Mouse (Mus musculus) thymus, postnatal 25 days (tissue): ENCODE data around the gene Vps26b.
A peak's percentile ranks its signal among the peaks of the same experiment; 100 is the strongest.

ENCODE experiments used
- DNase-seq: peaks from one replicate; pipeline ENCODE4 v3.0.0; 2022

The Vps26b gene

DNA sequence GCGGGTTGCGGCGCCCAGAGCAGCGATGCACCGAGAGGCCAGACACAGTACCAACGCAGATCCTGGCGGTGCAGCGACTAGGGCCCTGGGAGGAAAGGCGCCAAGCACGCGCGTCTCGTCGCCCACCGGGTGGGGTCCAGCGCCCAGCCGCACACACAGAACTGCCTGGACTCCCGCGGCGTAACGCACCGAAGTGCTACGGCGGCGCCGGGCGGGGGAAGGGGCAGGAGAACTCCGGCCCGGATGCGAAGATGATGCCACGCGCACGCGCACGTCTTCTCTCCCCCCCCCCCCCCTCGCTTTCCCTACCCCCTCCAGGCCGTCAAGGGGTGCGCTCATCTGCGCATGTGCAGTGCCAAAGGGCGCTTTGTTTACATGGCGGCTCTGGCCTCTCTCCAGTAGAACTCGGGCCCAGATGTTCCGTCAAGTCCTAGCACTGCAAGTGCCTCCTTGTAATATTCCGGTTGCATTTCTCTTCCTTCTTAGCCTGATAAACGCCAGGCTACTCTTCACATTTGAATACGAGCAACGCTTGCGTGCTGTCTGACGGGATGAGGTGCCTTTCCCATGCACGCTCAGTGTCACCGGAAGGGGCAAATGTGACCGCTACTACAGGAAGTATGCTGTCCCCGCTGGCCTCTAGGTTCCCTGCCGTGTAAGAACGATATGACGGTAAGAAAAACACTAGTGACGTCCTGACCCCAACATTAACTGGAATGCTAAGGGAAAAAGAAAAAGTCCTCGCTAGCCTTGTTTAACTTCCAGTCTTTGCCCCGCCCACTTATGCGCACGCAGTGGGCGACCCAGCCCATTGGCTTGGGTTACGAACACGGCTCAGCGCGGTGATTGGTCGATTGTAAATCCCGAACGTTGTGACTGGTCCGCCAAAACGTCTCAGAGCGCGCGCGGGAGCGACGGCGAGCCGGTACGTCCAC lies at the start of gene Vps26b, which contains the start of gene Ncapd3:
TSS of gene Vps26b (minus strand) at position 238 of the 935 bp plus-strand sequence.
TSS of gene Ncapd3 (plus strand) at position 348 of the 935 bp plus-strand sequence.
- peak; percentile 94 for DNase-seq

DNA sequence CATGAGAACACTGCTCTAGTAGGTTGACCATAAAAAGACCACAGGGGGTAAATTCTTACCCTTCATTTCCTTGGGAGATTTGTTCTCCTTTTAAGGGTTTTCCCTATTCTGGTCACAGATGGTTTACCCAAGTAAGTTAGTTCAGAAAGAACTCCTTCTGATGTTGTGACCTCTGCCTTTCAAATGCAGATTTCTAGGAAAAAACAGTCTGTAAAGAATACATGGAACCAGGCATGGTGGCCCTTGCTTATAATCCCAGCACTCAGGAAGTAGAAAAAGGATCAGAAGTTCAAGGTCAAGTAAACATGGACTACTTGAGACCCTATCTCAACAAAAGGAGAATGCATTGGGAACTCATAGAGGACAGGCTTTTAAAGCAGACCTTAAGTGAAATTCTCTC lies 45.9 kb upstream of the Vps26b start:
- DNase-seq, result no peak

DNA sequence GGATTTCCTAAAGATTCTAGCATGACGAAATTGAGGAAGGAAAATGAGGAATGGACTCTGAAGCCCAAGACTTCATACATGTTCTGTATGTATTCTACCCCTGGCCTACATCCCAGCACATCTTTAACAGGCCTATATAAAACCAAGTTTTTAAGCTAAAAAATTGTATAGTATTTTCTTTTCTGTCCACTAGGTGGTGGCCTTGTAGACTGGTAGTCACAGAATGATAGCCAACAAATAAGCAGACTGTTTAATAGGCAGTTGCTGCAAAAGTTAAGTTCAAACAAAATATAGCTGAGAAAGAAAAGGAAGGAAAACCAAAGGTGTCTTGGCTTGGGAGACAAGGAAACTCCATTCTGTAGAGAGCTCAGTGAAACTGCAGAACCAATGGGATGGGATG lies 44.8 kb upstream of the Vps26b start:
- DNase-seq, result no peak

DNA sequence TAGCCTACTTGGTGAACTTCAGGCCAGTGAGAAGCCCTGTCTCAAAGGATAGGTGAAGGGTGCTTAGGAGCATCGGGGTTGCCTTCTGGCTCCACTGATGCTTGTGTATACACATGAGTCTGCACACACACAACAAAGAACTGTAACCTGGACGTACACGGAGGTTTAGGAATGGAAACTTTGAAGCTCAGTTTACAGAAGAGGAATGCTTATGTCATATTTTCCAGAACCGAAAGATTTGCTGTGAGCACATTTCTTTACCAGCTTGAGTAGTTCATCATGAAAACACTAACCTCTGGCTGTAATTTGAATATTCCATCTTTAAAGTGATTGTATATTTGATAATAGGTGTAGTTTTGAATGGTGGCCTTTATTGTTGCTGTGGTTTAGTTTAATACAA lies 41.0 kb upstream of the Vps26b start:
- DNase-seq, result no peak

DNA sequence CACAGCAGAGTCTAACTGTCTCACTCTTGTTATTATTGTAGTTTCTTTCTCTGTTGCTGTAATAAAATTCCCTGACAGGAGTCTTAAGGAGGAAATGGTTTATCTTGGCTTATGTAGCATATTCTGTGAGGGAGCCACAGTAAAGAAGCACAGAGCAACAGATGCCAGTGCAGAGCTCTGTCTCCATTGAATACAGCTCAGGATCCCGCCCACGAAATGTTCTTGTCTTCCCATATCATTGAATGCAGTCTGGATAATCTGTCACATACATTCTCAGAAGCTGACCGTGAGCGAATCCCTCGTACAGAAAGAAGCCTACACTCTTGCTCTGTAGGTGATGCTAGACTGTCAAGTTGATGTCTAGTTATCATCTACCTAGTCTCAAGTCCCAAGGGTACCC lies 28.5 kb upstream of the Vps26b start:
- no peak for DNase-seq

DNA sequence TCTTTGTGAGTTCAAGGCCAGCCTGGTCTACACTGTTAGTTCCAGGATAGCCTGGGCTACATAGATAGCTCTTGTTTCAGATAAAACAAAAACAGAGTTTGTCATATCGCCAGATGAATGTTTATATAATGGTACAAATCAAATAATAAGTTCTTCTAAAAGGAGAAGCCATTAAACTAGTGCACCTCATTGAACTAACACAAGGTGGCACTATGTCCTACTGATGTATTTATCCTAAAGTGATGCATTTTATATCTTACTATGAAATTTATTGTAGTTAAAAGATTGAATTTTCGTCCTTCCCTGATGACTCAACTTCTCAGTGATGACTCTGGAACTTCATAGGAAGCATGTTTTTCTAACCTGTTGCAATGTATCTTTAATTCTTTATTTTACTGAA lies 19.6 kb upstream of the Vps26b start:
- DNase-seq, result no peak

DNA sequence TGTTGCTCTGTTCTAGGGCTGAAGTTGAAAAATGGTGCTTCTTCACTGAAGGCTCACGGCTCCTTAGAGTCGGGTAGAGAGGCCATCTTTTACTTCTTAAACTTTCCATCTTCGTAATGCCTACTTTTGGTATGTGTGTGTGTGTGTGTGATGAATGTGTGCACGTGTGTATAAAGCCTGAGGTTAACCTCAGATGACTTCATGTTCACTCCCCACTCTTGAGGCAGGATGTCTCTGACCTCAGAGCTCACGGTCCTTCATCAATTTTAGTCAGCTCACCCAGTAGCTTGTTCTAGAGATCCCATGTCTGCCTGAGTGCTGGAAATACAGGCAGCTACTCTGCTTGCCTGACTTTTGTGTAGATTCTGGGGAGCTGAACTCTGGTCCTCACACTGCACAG lies 14.0 kb upstream of the Vps26b start:
- no peak for DNase-seq

DNA sequence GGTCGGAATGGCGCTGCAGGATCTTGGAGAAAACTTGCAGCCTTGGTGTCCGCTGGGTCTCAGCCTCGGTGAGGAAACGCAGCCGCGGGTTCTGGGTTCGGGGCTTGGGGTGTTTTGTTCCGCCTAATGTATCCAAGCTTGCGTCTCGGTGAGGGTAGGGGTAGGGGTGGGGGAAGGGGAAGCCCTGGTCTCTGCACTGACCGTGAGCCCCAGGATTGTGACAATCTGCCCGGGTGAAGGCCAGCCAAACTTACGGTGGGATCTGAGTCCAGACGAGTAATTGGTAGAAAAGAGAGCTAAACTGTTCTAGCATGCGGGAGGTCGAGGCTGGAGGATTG lies 867 bp upstream of the Vps26b start:
- no peak for DNase-seq

DNA sequence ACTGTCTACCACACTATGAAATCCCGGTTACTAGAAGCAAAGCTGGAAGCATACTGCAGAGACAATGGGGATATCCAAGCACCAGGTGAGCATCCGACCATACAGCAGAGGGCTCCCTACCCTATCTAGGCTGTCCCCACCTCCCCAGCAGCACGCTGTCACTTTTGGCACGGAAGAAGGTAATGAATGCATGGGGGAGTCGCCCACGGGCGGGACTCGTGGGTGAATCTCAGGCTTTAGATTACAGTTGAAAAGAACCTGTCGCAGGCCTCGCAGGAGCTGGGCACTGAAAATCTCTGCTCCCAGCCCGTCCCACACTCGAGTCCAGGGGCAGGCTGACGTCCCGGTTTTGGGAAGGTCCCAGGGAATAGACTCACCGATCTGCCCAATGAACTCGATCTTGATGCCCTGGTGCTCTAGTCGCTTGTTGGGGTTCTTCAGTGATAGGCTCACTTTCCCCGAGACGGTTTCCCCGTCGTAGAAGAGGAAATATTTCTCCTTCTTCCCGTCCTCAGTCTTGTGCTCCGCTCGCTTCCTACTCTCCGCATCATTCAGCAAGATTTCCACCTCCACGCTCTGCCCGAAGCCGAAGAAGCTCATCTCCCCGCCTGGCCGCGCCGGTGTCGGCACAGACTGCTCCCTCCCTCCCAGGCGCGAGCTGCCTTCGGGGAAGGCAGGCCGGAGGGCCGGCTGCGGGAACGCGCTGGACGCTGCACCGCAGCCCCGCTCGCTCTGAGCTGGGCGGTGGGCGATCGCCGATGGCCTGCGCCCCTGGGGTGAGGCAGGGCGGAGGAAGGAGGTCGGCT lies 640 bp downstream of the Vps26b start:
- peak; percentile 72 for DNase-seq

DNA sequence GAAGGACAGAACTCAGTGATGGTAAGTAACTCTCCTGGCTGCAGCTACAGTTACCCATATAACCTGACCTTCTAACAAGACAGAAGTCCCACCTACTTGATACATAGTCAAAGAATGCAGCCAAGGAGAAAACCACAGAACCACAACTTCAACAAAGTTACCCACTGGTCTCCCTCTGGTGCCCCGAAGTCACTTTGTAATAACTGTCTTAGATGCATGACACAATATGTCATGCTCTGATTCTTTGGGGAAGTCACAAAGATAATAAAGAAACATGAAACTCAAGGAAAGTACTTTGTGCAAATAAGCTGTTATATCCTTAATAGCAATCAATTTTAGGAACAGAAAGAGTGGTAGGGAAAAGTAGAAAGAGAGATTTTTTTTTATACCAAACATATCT lies 3.2 kb downstream of the Vps26b start:
- no peak for DNase-seq

DNA sequence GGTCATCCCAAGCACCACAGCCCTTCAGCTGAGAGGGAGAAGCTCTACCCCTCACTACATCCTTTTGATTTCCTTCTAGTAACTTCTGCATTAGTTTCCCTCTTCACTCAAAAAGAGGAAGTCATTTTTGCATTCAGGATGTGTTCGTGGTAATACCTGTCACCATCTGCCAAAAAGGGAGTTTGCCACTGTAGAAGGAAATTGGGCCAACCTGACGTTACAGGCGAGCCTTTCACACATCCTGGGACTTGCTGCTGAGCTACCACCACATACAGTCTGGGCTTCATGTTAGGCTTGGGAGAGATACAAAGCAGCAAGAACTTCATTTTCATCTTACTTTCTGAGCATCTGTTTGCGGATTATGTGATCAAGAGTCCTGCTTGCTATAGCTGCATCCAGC lies 6.2 kb downstream of the Vps26b start:
- peak; percentile 11 for DNase-seq

DNA sequence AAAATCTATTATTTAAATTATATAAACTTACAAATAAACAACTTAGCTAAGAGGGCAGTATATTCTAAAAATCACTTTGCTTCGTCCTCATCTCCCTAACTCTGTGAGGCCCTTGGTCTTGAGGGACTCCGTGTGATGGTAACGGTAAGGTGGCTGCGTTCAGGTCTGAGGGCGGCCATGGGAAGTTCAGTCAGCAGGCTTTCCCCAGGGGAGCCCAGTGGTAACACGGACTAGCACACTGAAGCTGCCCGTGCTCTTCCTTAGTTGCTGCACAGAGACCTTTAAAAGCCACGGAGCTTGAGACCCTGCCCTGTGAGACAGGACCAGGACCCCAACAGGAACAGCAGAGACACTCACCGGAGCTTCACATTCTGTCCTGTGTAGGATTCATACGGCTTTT lies 10.9 kb downstream of the Vps26b start:
- DNase-seq, result no peak

DNA sequence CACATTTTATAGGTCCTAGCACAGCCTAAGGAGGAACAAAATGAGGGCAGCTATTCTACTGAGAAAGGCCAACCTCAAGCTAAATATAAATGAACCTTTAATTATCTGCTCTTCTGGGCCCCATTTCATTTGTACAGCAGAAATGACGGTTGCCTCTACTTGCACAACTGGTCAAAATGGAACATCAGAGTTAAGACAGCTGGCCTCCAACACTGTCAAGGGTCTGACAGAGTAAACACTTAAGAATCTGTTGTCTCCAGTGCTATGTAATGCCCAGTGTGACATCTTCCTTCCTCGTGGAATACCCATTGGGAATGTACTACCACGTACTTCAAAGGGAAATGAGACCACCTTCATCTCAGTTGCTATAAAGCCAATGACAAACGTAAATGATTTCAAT lies 18.3 kb downstream of the Vps26b start:
- DNase-seq, result no peak

DNA sequence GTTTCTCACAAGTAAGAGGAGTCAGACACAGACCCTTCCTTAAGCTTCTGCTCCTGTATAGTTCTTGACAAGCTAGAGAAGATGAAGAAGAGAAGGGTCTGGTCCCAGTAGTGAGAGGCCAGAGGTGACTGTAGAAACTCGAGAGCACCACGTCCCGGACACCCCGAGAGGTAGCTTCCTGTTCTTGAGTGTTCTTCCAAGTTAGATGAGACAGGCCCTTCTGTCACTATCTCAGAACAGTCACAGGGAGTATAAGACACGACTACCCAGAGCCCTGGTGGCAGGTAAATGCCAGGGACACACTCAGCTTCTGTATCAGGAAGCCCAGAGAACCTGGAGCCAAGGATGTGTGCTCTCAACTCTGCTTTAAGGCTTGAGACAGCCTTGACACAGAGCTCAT lies 20.6 kb downstream of the Vps26b start:
- DNase-seq, result no peak

DNA sequence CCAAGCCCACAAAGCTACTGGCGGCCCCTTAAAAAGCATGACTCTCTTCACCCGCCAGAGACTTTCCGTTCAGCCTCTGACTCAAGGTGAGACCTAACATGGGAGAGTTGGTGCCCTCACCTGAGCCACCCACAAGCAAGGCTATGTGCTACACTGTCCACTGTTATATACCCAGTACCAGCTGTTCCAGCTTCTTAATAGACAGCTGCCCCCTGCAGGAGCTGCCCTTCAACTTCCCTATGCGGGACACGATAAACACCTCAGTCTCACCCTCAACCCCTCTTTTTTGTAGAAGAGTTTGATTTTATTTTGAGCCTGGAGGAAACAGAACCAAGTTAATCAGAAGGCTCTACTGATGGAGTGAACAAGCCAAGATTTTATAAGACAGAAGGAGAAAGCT lies 23.0 kb downstream of the Vps26b start:
- no peak for DNase-seq

DNA sequence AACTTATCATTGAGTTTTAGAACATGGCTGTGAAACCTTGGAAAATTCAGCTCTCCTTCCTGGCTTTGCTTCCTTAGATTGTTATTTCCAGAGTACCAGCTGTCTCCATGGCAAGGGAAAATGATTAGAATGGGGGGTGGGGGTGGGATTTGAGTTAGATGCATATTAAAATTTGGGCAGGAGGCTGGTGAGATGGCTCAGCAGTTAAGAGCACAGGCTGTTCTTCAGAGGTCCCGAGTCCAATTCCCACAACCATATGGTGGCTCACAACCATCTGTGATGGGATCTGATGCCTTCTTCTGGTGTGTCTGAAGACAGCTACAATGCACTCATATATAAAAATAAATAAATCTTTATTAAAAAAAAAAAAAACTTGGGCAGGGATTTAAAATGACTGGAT lies 23.9 kb downstream of the Vps26b start:
- no peak for DNase-seq

DNA sequence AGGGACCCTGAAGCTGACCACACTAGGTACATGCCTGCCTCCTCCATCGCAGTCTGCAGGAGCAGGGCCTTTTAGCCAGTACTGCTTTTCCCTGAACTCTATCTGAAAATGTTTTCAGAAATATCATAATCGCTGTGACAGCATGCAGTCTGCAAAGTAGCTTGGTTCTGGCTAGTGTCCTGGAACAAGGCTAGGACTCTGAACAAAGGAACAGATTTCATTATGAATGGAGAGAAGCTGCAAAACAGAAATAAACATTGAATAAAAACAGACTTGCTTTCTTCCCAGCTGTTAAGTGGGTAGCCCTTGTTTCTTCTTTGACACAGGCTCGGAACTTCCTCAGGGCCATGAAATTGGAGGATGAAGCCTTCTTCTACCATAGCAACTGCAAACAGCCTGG lies 24.6 kb downstream of the Vps26b start:
- DNase-seq, result no peak

DNA sequence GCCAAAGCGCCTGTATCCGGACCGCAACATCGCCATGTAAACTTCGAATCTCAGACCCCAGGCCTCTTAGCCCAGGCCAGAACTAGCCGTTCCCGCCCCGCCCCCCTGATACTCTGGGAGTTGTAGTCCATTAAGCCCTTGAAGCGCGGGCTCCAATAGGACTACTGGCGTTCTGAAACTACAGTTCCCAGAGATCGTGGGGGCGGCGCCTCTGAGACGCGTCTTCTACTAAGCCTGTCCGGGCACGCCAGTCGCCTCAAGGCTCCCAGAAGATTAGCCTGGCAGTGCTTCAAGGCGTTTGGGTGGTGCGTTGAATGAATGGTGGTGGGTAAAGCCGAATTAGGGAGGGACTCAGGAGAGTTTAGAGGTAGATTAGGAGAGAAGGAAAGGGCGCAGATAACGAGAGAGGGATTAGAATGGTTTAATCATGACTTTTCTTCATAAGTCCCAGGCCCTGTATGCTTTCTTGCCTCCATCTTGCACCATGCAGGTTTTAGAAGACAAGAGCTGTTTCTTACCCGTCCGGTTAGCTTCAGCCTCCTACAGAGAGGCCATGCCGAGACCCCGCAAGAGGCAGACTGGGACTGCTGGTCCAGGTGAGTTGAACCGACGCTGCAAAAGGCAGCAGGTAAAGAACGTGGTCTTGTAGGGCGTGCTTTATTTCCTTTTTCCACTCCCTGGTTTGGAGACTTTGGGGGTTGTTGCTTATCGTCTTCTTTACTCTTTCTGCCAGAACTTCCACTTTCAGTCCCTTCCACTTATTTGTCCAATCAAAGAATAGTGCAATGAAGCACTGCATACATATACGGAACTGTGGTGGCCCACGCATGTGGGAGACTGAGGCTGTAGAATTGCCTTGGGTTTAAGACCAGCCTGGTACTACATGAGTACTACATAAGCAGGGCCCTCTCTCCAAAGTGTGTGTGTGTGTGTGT lies 30.1 kb downstream of the Vps26b start, which contains the start of the genes Acad8 and Thyn1:
TSS of gene Acad8 (minus strand) at position 106 of the 935 bp plus-strand sequence.
TSS of gene Thyn1 (plus strand) at position 250 of the 935 bp plus-strand sequence.
- peak; percentile 91 for DNase-seq

DNA sequence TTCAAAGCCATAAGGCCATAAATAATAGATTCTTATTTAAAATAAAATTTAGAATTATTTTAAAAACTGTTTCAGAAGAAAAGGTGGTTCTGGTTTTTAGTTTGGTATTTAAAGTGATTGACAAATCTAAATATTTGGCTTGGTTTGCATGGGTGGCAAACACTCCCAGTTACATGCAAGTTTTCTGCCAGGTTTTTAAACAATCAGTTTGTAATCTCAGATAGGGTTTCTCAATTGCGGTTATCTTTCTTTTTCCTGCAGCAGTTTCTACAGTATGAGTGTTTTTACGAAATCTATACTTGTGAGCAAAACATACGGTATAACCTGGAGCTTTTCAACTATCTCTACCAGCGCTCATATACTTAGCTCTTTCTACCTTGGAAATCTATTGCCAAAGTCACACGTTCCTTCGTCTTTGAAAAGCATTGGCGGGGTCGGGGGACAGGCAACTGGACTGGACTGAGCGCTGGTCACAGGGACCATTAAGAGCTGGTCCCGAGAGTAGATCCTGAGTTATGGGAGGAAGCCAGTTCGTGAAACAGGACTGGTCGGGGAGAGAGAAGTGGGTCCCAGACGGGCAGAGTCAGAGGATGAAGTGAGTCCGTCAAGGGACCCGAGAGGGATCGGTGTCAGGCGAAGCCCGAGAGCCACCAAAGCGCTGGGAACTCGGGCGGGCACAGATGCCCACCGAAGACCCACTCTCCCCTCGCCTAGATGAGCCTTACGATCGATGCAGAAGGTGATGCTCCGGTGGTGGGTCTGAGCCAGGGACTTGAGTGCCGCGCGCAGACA lies 31.0 kb downstream of the Vps26b start:
- DNase-seq, result no peak

DNA sequence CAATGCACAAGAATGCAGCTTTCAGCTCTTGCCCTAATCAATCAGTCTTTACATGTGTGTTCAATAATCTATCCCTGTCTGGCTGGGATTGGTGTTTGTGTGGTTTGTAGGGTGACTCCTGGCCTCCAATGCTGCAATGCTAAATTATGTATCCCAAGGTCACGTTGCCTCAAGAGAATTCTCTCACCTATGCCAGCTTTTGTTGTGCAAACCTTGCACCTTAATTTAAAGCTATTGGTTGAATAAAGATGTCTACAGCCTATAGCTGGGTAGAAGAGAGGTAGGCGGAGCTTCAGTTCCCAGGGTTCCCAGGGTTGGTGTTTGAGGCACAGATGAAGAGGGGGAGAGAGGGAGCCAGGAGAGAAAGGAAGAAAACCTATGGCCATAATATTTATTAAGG lies 32.4 kb downstream of the Vps26b start:
- DNase-seq, result no peak

DNA sequence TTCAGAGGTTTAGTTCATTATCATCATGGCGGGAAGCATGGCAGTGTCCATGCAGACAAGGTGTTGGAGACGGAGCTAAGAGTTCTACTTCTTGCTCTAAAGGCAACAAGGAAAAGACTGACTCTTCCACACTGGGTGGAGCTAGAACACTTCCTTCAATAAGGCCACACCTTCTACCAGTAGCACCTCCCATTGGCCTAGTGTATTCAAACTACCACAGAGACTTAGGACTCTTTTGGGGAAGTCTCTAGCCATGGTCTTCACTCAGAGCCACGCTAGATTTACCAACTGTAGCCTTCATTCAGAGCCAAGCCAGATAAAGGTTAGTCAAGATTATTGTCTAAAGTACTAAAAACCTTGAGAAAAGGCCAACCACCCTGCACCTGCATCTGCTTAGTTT lies 32.8 kb downstream of the Vps26b start:
- no peak for DNase-seq

DNA sequence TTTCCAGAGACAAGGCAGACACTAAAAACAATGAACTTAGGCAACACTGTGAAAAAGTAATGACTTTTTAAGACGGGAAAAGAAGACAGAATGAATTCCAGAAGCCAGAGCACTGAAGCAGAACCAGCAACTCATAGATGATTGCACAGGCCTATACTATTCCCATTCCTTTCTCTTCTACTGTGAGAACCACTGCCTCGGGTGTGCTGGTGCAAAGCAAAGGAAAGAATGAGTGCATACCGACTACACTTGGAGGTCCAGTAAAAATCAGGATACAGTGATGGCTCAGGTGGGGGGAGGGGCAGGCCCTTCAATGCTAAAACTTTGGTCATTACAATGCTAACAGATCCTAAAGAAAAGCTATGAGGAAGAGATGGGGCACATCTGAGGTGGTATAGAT lies 36.0 kb downstream of the Vps26b start:
- no peak for DNase-seq
